Mouse (Mus musculus) kidney, adult 2 months (tissue): ENCODE results near the gene Spsb4.

Experiments used
- CTCF ChIP-seq: fragments of 200-500 bp; conservative IDR thresholded peaks from 2 replicates; pipeline ENCODE4 v1.5.1; 2011; ENCODE audit warnings: low read depth, mild to moderate bottlenecking, control low read depth, low read length, moderate library complexity, mixed read lengths; ENCODE audit not compliant: insufficient read depth, insufficient read length
- POLR2A ChIP-seq: fragments of 200-500 bp; IDR thresholded peaks from one replicate; pipeline ENCODE4 v1.6.1; 2011; ENCODE audit warnings: low read depth, low read length, control low read depth

DNA sequence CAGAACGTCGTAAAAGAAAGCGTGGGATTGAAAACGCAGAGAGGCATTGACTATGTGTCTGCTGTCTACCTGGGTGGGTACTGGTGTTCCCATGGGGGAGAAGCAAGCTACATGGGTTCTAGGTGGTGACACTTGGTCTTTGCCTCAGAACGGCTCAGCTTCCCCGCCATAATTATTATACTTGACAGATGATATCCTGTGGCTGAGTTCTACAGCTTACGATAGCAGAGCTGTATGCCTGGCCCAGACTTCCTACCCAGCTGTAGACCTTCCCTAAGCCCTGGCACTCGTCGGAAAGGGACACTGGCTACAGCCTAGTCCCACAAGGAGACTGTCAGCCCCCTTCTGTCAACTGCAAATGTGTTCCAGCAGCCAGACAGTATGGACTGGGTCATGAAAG is 37.5 kb downstream of the Spsb4 start:
- TF ChIP-seq POLR2A (no peak), CTCF (no peak)
